Mouse (Mus musculus) heart, embryonic 12.5 days (tissue): ENCODE data around the gene Golga7b. TPM values are rescaled to one million over a fixed set of nuclear protein-coding genes. Genes with fewer than 3 reads are reported as not detected.

Experiments
- ATAC-seq: fragments of 200-750 bp; cut with Nextera tagmentation; 2 replicates; pipeline ENCODE4 v1.8.0; 2017; ENCODE audit warnings: moderate TSS enrichment, moderate library complexity; ENCODE audit not compliant: insufficient number of reproducible peaks, low FRiP score
- H3K27ac ChIP-seq: fragments of 300-500 bp; sonication (generic); 2 replicates; pipeline ENCODE4 v1.5.1; 2016; ENCODE audit warnings: mild to moderate bottlenecking, moderate library complexity; ENCODE audit not compliant: poor library complexity, severe bottlenecking
- H3K27me3 ChIP-seq: fragments of 300-500 bp; sonication (generic); replicated peaks from 2 replicates; pipeline ENCODE4 v1.6.1; 2016; ENCODE audit warnings: mild to moderate bottlenecking, moderate library complexity
- H3K36me3 ChIP-seq: fragments of 300-500 bp; sonication (generic); 2 replicates; pipeline ENCODE4 v1.6.1; 2016; ENCODE audit warnings: mild to moderate bottlenecking, moderate library complexity
- H3K4me1 ChIP-seq: fragments of 300-500 bp; sonication (generic); replicated peaks from 2 replicates; pipeline ENCODE4 v1.6.1; 2016; ENCODE audit warnings: mild to moderate bottlenecking
- H3K4me2 ChIP-seq: fragments of 300-500 bp; sonication (generic); 2 replicates; pipeline ENCODE4 v1.6.1; 2016; ENCODE audit warnings: mild to moderate bottlenecking, moderate library complexity
- H3K4me3 ChIP-seq: fragments of 300-500 bp; sonication (generic); 2 replicates; pipeline ENCODE4 v1.5.1; 2016; ENCODE audit warnings: mild to moderate bottlenecking
- H3K9ac ChIP-seq: fragments of 300-500 bp; sonication (generic); 2 replicates; pipeline ENCODE4 v1.6.1; 2016; ENCODE audit warnings: mild to moderate bottlenecking, moderate library complexity
- H3K9me3 ChIP-seq: fragments of 300-500 bp; sonication (generic); replicated peaks from 2 replicates; pipeline ENCODE4 v1.6.1; 2016; ENCODE audit warnings: mild to moderate bottlenecking, moderate library complexity
- WGBS: fragments of 180-500 bp; shearing (Covaris S2); methylation state at CpG from one replicate; pipeline ENCODE4 v1.1.7; 2016; 5-methylcytosine and 5-hydroxymethylcytosine counted together
- polyA plus RNA-seq: library from polyadenylated mRNA; unstranded; fragments of >200 nt; fragmentation: Nextera tagmentation; extraction: Ambion mirVana; gene quantifications from 2 replicates; pipeline ENCODE4 v1.2.1, GENCODE M21; 2016

Gene Golga7b
- polyA plus RNA-seq, 1 experiment from 2014 or later: 0.27 TPM

DNA sequence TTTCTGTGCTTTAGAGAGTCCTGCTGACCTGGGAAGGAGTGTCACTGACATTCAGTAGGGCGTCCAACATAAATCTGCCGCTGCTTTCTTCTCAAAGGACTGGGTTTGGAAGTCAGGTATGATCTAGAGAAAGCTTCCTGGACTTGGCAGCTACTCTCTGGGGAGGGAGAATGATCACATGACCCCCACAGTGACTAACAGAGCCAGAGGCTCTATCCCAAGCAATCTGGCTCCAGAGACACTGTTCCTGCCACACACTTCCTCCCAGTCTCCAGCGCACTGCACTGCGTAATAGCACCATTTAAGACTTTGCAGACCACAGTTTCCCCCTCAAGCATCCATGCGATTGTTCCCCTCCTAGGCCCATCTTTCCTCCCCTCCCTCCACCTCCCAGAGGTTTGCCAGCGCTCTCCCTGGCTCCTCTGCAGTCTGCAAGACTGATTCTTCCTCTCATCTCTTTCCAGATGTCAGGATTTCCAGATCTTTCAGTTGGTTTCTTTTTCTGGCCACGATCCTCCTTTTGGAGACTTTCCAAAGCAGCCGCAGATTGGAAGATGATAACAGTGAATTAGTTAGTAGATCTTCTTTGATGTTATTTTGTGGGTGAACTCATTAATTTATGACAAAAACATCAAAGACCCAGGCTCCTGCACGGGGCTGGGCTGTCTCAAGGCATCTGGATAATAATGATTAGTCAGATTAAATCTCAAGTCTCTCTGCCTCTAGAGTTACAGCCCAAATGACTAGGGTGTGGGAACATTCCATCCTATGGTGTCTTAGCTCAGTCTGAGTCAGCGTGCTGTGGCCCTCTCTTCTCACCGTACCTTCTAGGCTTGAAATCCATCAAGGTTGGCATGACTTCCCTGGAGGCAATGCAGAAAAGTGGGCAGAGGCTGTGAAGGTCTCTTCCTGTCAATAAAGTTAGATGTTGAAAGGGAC lies 2.9 kb downstream of the Golga7b start:
- Histone ChIP-seq H3K9ac (no peak overlapping the region), H3K9me3 (no peaks in the 10 kb centered on the region), H3K27me3 (peaks cover 40% of the 10 kb centered on the region), H3K36me3 (no peaks in the 10 kb centered on the region), H3K27ac (no peak overlapping the region), H3K4me3 (no peak overlapping the region), H3K4me1 (peaks cover 13% of the 10 kb centered on the region), H3K4me2 (no peak overlapping the region)
- WGBS: 67% methylated on average over 11 of the region's 11 CpGs
- ATAC-seq: no peak

DNA sequence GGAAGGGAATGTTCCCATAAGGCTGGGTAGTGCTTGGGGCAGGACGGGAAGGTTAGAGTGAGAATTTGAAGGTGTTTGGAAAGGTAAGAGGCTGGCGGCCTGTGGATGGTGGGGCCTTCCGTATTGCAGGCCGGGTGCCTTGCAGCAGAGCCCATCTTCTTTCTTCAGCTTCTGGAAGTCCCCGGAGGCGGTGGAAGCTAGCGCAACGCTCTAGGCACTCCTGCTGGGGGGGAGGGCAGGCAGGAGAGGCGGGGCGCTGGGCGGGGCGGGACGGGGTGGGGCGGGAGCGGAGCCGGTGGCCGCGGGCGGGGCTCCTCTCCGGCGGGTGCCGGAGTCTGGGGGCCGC lies 8.0 kb downstream of the Golga7b start:
- Histone ChIP-seq H3K36me3 (no peaks in the 10 kb centered on the region), H3K4me3 (peak overlapping the region; percentile 47), H3K9me3 (no peaks in the 10 kb centered on the region), H3K27me3 (peaks cover 67% of the 10 kb centered on the region), H3K4me2 (peak overlapping the region; percentile 84), H3K27ac (no peak overlapping the region), H3K4me1 (peaks cover 5% of the 10 kb centered on the region), H3K9ac (no peak overlapping the region)
- peak; percentile 48; the same call in 1 of the 2 replicates for ATAC-seq
- 2% methylated on average over 23 of the region's 23 CpGs for WGBS

- 3% methylated on average over 41 of the region's 42 CpGs for WGBS
- Histone ChIP-seq H3K27ac (no peak overlapping the region), H3K4me1 (peaks cover 5% of the 10 kb centered on the region), H3K27me3 (peaks cover 63% of the 10 kb centered on the region), H3K9me3 (no peaks in the 10 kb centered on the region), H3K9ac (no peak overlapping the region), H3K4me2 (peak overlapping the region; percentile 84), H3K4me3 (peak overlapping the region; percentile 47), H3K36me3 (no peaks in the 10 kb centered on the region)
- ATAC-seq: peak; percentile 81
These were observed 8.6 kb downstream of the Golga7b start for GRCm38 (mm10) chr19:42255784-42256610.

GRCm38 (mm10) chr19:42256611-42257240 lies 9.4 kb downstream of the Golga7b start:
- H3K9ac ChIP-seq: no peak overlapping the region
- H3K27ac ChIP-seq: no peak overlapping the region
- ATAC-seq: no peak
- WGBS: 79% methylated on average over 12 of the region's 12 CpGs
- no peak overlapping the region for H3K4me2 ChIP-seq
- peaks cover 5% of the 10 kb centered on the region for H3K4me1 ChIP-seq
- no peaks in the 10 kb centered on the region for H3K9me3 ChIP-seq
- H3K36me3 ChIP-seq: no peaks in the 10 kb centered on the region
- no peak overlapping the region for H3K4me3 ChIP-seq
- peaks cover 57% of the 10 kb centered on the region for H3K27me3 ChIP-seq

DNA sequence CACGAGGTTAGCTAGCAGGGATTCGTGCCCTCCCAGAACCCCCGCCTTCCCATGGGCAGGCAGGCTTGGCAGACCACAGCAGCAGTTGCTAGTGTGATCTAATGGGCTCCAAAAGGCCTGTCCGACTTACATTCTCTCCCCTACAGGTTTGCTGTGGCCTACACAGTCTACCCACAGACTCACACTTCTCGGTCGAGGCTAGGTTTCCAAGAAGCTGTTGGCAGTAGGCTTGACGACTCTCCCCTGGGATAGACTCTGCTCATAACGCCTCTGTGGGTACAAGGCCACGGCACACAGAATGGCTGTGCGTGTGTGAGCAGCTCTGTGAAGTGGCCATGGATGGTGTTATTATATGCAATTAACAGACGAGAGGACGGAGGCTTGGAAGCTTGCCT lies 9.9 kb downstream of the Golga7b start:
- no peak overlapping the region for H3K4me3 ChIP-seq
- no peak overlapping the region for H3K4me2 ChIP-seq
- H3K27ac ChIP-seq: no peak overlapping the region
- peaks cover 61% of the 10 kb centered on the region for H3K27me3 ChIP-seq
- H3K9ac ChIP-seq: no peak overlapping the region
- no peak for ATAC-seq
- no peaks in the 10 kb centered on the region for H3K9me3 ChIP-seq
- 77% methylated on average over 12 of the region's 12 CpGs for WGBS
- H3K36me3 ChIP-seq: no peaks in the 10 kb centered on the region
- peaks cover 5% of the 10 kb centered on the region for H3K4me1 ChIP-seq

GRCm38 (mm10) chr19:42258031-42258430 lies 10.7 kb downstream of the Golga7b start:
- Histone ChIP-seq H3K4me1 (peaks cover 5% of the 10 kb centered on the region), H3K27ac (no peak overlapping the region), H3K4me3 (no peak overlapping the region), H3K27me3 (peaks cover 57% of the 10 kb centered on the region), H3K9me3 (no peaks in the 10 kb centered on the region), H3K9ac (no peak overlapping the region), H3K36me3 (no peaks in the 10 kb centered on the region), H3K4me2 (no peak overlapping the region)
- no peak for ATAC-seq
- WGBS: 72% methylated on average over 3 of the region's 3 CpGs

DNA sequence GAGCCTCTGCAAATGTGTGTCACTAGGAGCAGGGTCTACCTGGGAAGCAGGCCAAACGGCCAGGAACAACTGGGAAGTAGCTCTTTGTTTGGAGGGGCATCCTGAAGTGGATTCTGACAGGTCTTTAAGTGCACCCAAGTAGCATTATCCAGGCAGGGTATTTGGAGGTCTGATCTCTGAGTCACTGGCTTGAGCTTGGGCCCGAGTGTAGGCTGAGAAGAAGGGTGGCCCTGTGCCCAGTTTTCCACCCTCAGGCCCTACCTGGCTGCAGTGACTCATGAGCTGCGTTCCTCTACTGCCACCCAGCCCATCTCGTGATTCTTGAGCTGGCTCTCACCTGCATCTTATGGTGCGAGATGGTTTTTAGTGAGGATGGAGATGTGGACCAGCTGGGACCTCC lies 11.2 kb downstream of the Golga7b start:
- no peak for ATAC-seq

DNA sequence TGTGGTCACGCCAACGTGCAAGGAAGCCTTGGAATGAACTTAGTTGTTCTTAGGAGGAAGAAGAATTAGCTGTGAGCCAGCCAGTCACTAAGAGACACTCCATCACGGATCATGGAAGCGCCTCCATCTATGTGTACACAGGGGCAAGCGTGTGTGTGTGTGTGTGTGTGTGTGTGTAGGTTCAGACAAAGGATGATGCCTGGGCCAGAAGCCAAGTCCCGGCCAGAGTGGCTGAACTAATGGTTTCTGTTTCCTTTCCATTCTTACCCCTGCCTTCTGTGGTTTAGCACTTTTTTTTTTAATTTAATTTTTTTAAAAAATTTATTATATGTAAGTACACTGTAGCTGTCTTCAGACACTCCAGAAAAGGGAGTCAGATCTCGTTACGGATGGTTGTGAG lies 13.1 kb downstream of the Golga7b start:
- H3K4me1 ChIP-seq: peaks cover 2% of the 10 kb centered on the region
- no peaks in the 10 kb centered on the region for H3K36me3 ChIP-seq
- peaks cover 34% of the 10 kb centered on the region for H3K27me3 ChIP-seq
- H3K4me2 ChIP-seq: no peak overlapping the region
- no peak overlapping the region for H3K9ac ChIP-seq
- ATAC-seq: no peak
- no peak overlapping the region for H3K27ac ChIP-seq
- H3K9me3 ChIP-seq: no peaks in the 10 kb centered on the region
- H3K4me3 ChIP-seq: no peak overlapping the region
- WGBS: 73% methylated on average over 8 of the region's 8 CpGs

More for the DNA sequence above, 11.2 kb downstream of the Golga7b start:
- no peaks in the 10 kb centered on the region for H3K36me3 ChIP-seq
- H3K4me3 ChIP-seq: no peak overlapping the region
- no peak overlapping the region for H3K27ac ChIP-seq
- peaks cover 5% of the 10 kb centered on the region for H3K4me1 ChIP-seq
- 59% methylated on average over 5 of the region's 5 CpGs for WGBS
- no peak overlapping the region for H3K4me2 ChIP-seq
- H3K27me3 ChIP-seq: peaks cover 52% of the 10 kb centered on the region
- no peaks in the 10 kb centered on the region for H3K9me3 ChIP-seq
- no peak overlapping the region for H3K9ac ChIP-seq

DNA sequence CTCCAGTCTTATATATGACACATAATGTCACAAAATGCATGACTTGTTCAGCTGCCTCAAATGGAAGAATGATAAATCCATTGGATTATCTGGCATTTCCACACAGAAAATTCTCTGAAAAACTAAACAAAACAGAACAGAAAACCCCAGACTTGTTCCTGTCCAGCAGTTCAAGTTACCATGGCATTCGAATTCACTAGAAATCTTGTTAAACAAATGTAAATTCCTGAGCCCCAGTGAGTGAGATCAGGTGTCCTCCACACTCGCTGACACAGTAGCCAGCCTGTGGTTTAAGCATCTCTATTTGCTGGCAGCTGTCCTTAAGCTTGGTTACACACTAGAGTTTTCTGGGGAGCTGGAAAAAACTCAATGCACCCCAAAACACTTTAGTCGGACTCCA lies 16.1 kb downstream of the Golga7b start:
- no peak overlapping the region for H3K4me3 ChIP-seq
- no peak overlapping the region for H3K9ac ChIP-seq
- H3K4me2 ChIP-seq: no peak overlapping the region
- no peaks in the 10 kb centered on the region for H3K36me3 ChIP-seq
- peaks cover 20% of the 10 kb centered on the region for H3K27me3 ChIP-seq
- no peaks in the 10 kb centered on the region for H3K9me3 ChIP-seq
- H3K27ac ChIP-seq: no peak overlapping the region
- 51% methylated on average over 3 of the region's 3 CpGs for WGBS
- ATAC-seq: no peak
- H3K4me1 ChIP-seq: no peaks in the 10 kb centered on the region

DNA sequence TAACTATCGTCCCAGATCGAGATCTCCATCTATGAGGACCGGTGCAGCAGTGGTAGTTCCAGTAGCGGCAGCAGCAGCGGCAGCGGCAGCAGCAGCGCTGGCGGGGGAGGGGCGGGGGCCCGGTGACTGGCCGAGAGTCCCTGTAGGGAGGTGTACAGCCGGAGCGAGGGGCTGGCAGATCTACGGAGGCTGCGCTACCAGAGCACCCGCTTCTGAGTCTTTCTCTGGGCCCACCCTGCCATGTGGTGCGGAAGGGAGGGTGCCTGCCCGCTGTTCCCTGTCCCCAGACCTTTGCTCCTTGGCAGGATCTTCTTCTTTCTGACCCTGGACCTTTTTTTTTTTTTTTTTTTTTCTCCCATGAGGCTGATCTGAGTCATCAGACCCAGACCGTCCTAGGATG lies 21.0 kb downstream of the Golga7b start:
- Histone ChIP-seq H3K36me3 (no peaks in the 10 kb centered on the region), H3K4me2 (peak overlapping the region; percentile 62), H3K27ac (no peak overlapping the region), H3K4me1 (no peaks in the 10 kb centered on the region), H3K27me3 (peaks cover 40% of the 10 kb centered on the region), H3K9me3 (no peaks in the 10 kb centered on the region), H3K9ac (no peak overlapping the region), H3K4me3 (peak overlapping the region; percentile 15)
- WGBS: 2% methylated on average over 17 of the region's 19 CpGs
- no peak for ATAC-seq

GRCm38 (mm10) chr19:42270119-42270518 lies 22.7 kb downstream of the Golga7b start:
- peaks cover 43% of the 10 kb centered on the region for H3K27me3 ChIP-seq
- no peaks in the 10 kb centered on the region for H3K9me3 ChIP-seq
- no peak overlapping the region for H3K4me3 ChIP-seq
- H3K27ac ChIP-seq: no peak overlapping the region
- H3K36me3 ChIP-seq: no peaks in the 10 kb centered on the region
- H3K4me1 ChIP-seq: no peaks in the 10 kb centered on the region
- no peak overlapping the region for H3K9ac ChIP-seq
- no peak for ATAC-seq
- H3K4me2 ChIP-seq: no peak overlapping the region
- WGBS: 49% methylated on average over 6 of the region's 6 CpGs
